Mouse (Mus musculus): ENCODE results near the gene Slc43a3.

Slc43a3 gene

GRCm38 (mm10) chr2:84937491-84938150 is 1.2 kb downstream of the Slc43a3 start:
- peak; percentile 11 for DNase-seq (ENCODE audit: low read depth, low spot score)

DNA sequence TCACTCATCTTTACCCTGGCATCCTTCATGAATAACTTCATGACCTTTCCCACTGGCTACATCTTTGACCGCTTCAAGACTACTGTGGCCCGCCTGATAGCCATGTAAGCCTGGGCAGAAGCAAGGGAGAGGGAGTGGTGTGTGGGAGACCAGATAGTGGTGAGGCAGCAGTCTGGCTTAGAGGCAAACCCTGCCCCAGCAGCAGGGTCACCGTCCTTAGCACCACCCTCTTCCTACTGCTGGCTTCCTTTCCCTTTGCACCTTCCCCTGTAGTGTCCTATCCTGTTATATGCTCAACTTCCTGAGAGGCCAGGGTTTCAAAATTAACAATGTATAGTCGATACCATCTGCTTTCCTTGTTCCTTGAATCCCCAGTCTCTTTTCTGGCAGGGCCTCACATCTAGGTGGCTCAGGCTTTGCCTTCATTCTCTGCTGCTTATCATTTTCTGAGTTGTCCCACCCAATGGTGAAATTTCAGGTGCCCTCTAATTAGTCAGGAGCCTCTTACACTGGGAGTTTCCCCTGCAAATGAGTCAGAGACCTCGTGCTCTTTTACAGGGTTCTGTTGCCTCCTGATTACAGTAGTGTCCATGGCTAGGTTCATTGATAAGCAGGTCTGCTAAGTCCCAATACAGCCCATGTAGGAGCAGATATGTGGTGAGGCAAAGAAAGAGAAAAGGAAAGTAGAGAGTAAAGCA is 2.0 kb downstream of the Slc43a3 start:
- DNase-seq (ENCODE audit: low read depth, low spot score) = peak; percentile 32

- no peak for DNase-seq (ENCODE audit: low read depth, low spot score)
Observed at GRCm38 (mm10) chr2:84939306-84939705, 2.9 kb downstream of the Slc43a3 start.

- DNase-seq (ENCODE audit: low read depth, low spot score) = no peak
Observed at GRCm38 (mm10) chr2:84939711-84940110, 3.3 kb downstream of the Slc43a3 start.

GRCm38 (mm10) chr2:84941332-84941731 is 5.0 kb downstream of the Slc43a3 start:
- DNase-seq (ENCODE audit: low read depth, low spot score) = no peak

DNA sequence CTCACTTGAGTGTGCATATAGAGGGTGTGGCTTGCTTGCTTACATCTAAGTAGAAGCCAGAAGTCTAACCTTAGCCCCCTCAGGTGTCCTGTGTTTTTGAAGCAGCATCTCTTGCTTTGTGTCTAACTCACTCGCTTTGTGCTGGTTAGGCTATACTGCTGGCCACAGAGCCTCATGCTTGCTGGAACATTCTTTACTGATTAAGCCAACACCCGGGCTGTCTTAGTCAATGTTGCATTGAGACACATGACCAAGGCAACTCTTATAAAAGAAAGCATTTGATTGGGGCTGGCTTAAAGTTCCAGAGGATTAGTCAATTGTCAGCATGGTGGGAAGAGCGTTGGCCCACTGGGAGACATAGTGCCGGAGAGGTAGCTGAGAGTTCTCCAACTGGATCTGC is 5.4 kb downstream of the Slc43a3 start:
- DNase-seq (ENCODE audit: low read depth, low spot score) = no peak

DNA sequence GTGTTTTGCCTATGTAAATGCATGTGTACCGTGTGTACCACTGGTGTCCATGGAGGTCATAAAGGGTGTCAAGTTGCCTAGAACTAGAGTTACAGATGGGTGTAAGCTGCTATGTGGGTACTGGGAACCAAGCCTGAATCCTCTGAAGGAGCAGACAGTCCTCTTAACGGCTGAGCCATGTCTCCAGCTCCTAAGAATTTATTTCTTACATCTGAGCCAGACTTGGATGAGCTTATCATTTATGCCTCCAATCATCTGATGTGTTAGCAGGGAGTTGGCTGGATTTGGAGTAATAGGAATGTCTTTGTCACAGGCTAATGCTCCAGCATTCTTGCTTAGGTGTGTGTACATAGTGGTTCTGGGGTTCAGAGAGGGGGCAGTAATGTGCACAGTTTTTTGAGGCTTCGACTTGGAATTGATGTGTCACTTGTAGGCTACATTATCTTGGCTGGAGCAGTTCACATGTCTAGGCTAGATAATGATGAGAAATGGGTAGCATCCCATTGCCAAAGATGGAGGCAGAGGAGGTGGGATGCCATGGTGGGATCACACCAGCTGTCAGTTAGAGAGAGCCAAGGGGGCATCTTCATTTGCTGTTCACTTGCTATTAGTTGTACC is 10.9 kb downstream of the Slc43a3 start:
- no peak for DNase-seq (ENCODE audit: low read depth, low spot score)

DNA sequence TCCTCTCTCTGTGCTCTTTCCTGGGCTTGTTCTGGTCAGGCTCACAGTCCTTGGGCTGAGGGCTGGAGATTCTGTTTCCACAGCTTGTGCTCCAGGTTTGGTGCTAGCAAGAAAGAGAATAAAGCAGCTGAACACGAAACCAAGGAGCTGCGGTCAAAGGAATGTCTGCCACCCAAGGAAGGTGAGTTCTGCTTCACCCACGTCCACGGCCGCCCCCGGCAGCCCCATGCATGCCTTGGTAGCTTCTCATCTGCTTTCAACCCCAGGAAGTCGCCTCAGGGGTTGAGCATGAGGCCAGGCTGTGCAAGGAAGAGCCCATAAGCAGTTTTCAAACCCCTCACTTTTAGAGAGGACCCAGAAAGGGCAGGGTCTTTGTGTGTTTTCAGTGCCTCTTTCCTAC is 11.9 kb downstream of the Slc43a3 start:
- no peak for DNase-seq (ENCODE audit: low read depth, low spot score)

DNA sequence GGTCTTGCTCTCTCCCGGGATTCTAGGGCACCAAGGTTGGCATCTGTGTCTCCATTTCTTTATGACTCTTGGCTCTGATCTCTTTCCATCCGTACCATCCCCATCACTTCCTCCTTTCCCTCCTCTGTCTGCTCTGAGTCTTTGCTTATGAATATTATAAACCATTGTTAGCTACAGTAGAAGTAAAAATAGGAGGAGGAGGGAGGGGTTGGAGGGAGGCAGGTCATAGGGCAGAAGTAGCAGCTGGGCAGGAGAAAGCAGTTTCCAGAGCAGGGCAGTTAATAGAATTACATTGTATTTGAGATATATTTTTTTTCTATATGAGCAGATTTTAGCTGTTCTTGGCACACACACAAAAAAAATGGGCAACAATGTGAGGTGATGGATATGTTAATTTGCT is 12.3 kb downstream of the Slc43a3 start:
- DNase-seq (ENCODE audit: low read depth, low spot score) = no peak

DNA sequence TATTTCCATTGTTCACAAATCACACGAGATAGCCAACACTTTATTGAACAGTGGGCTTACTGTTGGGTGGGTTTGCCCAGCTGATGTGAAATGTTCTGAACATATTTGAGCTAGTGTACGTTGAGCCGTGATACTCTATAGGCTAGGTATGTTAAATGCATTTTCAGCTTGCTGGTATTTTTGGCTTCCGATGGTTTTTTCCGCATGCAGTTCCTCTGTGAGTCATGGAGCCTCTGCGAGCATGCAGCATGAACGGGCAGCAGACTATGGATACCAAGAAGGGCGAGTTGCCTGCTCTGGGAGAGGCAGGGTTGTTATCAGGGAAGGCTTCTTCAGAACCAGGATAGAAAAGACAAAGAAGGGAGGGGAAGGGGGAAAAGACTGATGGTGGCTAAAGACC is 14.6 kb downstream of the Slc43a3 start:
- no peak for DNase-seq (ENCODE audit: low read depth, low spot score)

GRCm38 (mm10) chr2:84952251-84952650 is 15.9 kb downstream of the Slc43a3 start:
- DNase-seq (ENCODE audit: low read depth, low spot score) = no peak

- no peak for DNase-seq (ENCODE audit: low read depth, low spot score)
Observed at GRCm38 (mm10) chr2:84952693-84953092, 16.3 kb downstream of the Slc43a3 start.

DNA sequence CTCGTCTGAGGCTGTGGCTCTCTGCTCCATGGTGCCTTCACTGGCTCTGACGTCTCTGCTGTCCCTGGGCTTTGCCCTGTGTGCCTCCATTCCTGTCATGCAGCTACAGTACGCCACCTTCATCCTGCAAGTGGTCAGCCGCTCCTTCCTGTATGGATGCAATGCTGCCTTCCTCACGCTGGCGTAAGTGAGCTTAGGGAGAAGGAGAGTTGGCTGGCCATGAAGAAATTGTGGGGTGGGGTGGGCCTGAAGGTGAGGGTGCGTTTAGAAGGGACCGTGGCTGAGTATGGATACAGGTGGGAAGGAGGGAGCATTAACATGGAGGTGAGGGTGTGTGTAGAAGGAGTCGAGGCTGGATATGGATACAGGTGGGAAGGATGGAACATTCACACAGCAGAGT is 19.1 kb downstream of the Slc43a3 start:
- no peak for DNase-seq (ENCODE audit: low read depth, low spot score)

GRCm38 (mm10) chr2:84956274-84956673 is 19.9 kb downstream of the Slc43a3 start:
- peak; percentile 41 for DNase-seq (ENCODE audit: low read depth, low spot score)

DNA sequence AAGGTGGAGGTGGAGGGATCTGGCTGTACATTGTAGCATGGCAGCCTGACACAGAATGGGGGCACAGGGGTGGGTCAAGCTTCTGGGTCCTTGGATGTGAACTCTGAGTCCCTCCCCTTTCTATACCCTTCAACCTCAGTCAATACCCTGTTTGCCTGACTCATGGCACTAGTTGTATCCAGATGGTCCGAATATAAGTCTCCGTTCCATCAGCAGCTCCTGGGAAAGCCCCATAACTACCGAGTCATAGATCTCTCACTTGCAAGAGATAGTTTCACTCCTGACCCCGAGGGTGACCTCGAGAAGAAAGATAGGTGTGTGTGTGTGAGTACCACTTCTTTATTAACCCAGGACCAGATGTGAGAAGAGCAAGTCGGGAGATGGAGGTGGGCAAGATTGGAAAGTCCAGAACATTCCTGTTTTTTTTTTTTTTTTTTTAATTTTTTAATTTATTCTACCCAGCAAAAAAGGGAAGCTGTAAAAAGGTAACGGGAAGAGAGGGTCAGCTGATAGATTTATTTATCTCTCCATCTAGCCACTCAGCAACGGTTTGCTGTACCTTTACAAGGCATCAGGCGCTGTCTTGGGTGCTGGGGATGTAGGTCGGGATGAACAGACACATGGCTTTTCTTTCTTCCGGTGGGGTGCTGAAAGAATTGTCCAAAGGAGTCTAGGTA is 22.3 kb downstream of the Slc43a3 start:
- no peak for DNase-seq (ENCODE audit: low read depth, low spot score)

DNA sequence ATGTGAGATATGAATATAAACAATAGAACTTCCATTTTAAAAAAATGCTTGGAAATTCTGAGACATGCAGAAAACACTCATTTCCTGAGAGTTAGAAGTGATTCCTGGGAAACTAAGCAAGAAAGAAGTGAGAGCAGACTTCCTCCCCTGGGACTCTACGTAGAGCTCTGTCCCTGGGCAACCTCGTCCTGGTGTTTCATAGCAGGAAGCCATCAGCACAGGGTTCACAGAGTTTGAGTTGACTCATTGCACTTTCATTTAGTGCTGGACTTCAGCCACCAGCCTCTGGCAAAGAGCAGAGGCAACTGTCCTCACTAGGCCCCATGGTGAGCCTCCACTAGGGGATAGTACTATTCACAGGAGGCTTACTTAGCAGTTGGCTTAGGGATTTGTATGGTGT is 24.9 kb downstream of the Slc43a3 start:
- no peak for DNase-seq (ENCODE audit: low read depth, low spot score)

DNA sequence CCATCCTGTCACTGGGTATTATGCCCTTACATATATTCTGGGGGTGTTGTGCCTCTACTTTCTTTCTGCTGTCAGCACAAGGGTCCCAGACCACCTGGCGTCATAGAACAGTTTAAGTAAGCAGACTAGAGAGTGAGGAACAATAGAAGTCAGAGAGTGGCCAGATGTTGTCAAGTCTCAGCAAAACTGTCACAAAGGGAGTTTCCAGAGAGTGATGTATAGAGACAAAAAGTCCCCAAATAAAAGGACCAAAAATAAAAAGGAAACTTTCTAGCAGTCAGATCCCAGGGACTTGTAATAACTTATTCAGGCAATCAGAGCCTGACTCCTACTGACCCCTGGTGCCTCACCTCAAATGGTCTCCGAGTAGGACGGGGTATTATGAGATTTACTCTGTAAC is 25.5 kb downstream of the Slc43a3 start:
- no peak for DNase-seq (ENCODE audit: low read depth, low spot score)

DNA sequence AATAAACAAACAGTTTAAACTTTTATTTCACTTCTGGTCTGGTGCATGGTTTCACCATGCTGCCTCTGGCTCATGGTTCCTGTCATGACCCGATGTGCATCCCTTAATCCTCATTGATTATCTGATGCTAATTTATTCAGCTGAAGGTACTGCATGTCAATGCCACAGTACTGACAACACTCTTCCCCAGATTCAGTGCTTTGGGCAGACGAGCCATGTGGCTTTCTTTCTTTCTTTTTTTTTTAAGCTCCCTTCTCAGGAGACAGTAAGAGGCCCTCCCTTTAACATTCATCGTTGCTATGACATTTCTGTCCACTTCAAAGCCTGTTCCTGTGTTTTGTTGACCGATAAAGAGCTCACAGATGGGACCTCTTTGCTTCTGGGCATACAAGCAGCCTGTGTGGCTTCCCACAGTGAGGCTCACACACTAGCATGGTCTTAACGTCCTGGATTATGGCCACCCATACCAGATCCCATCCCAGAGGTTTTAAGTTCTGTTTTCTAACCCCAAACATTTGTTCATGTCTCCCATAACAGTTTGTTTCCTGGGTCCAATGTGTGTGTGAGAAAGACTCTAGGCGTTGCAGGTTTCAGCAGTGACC is 26.6 kb downstream of the Slc43a3 start:
- no peak for DNase-seq (ENCODE audit: low read depth, low spot score)

- DNase-seq (ENCODE audit: low read depth, low spot score) = no peak
Observed at GRCm38 (mm10) chr2:84964111-84964801, 27.9 kb downstream of the Slc43a3 start.

DNA sequence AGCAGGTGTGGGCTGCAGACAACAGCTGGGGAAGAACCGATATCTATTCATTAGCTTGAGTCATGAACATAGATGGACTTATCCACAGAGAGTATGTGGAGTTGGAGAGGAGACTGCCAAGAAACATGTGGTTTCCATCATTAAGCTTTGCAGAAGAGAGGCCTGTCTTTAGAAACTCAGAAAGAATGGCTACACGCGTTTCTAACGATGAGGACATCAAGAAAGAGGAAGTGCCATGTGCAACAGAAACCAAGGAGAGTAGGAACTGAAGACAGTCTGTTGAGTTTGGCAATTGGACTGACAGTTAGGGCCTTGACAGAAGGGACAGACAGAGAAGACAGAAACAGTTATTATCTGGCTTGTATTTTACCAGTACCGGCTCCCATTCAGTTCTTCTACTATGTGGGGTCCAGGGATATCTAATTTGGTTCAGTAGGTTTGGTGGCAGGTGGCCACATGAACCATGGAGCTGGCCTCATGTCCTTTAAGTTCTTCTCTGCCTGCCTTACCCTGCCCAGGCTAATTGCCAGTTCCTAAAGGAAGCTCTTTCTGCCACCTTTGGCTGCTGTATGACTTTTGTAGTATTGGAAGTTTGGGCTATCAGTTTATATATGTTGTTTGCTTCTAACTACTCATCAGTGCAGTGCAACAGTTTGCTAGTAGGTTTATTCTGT is 31.1 kb downstream of the Slc43a3 start:
- no peak for DNase-seq (ENCODE audit: low read depth, low spot score)

GRCm38 (mm10) chr2:84975580-84975979 is 39.2 kb downstream of the Slc43a3 start:
- DNase-seq (ENCODE audit: low read depth, low spot score) = no peak

All from CD4-positive helper T cell, adult 2 months (primary cell).